Comparison of ENCODE assay signal across 9 mouse cellular contexts in the genomic region with DNA sequence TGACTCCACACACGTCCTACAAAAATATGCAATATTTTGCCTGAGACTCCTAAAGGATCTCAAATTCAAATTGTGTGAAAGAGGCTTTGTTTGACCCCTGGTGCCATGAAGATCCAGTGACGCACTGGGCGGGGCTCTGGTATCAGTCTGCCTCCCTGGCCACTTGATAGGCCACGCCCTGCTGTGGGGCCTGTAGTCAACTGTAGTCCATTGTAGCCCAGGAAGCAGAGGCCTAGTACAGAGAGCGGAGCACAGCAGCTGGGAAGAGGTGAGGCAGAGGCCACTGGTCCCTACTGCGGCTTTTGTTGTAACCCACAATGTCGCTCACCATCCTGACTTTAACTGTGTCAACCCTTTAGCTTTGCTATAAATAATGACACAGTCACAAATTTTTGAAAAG.
DNase-seq lines count a peak whose midpoint lies in the region; ATAC-seq and TF ChIP-seq lines count a peak whose summit lies in the region.
"Had no signal": no experiment of that assay in that cellular context is flagged by ENCODE, and none has a peak within 500 bp of the region (broad histone marks: within the 10 kb centered on the region; RNA-seq: fewer than 3 reads in every experiment).

No protein-coding gene starts in this region.

- no peak overlapping the region for H3K9ac ChIP-seq in MEL (ENCODE audit: control insufficient read depth, low read depth, low read length, poor library complexity, severe bottlenecking)
- no peak overlapping the region for H3K9ac ChIP-seq in forebrain, embryonic 14.5 days (ENCODE audit: low read length)
- no peak overlapping the region; the same call in 1 of the 2 replicates for H3K9ac ChIP-seq in midbrain, embryonic 11.5 days (ENCODE audit: low read length)

- TF ChIP-seq RAD21 in MEL (IDR thresholded peaks at IDR 0.05; ENCODE audit: low read depth, low read length) = no peak

- WGBS in forebrain, embryonic 14.5 days = 71% methylated on average over 7 of the region's 7 CpGs
- 50% methylated on average over 7 of the region's 7 CpGs for WGBS in midbrain, embryonic 11.5 days

- peaks cover 0 to 7% of the 10 kb centered on the region in 2 experiments; a peak in 2 of 4 replicates for H3K36me3 ChIP-seq in MEL (ENCODE audit: control insufficient read depth in 1 of 2, insufficient read depth in 2 of 2, low read length in 2 of 2)
- H3K36me3 ChIP-seq in forebrain, embryonic 14.5 days (ENCODE audit: control insufficient read depth, insufficient read depth, low read length) = no peaks in the 10 kb centered on the region
- H3K36me3 ChIP-seq in midbrain, embryonic 11.5 days (ENCODE audit: control insufficient read depth, insufficient read depth, low read length) = no peaks in the 10 kb centered on the region

- H3K9me3 ChIP-seq in MEL (replicated peaks; ENCODE audit: insufficient read depth, low read length) = no peaks in the 10 kb centered on the region
- no peaks in the 10 kb centered on the region for H3K9me3 ChIP-seq in forebrain, embryonic 14.5 days (replicated peaks; ENCODE audit: control insufficient read depth, low read length)
- peaks cover 2% of the 10 kb centered on the region; the same call in 1 of the 2 replicates for H3K9me3 ChIP-seq in midbrain, embryonic 11.5 days (ENCODE audit: control insufficient read depth, low read length)
- H3K9me3 ChIP-seq: megakaryocyte, embryonic 14.5 days had no signal

- TF ChIP-seq EP300 in MEL (IDR thresholded peaks at IDR 0.05; ENCODE audit: low read depth in 1 of 2, low read length in 2 of 2) = no peak

- H3K4me2 ChIP-seq in forebrain, embryonic 14.5 days (ENCODE audit: low read length) = no peak overlapping the region
- H3K4me2 ChIP-seq in midbrain, embryonic 11.5 days = no peak overlapping the region

- peaks cover 9 to 14% of the 10 kb centered on the region in 2 experiments; a peak in 3 of 4 replicates for H3K4me1 ChIP-seq in MEL (ENCODE audit: control insufficient read depth in 1 of 2, insufficient read depth in 2 of 2, low read length in 2 of 2)
- no peaks in the 10 kb centered on the region for H3K4me1 ChIP-seq in forebrain, embryonic 14.5 days (ENCODE audit: control insufficient read depth, insufficient read depth, low read length)
- peaks cover 3% of the 10 kb centered on the region; the same call in 1 of the 2 replicates for H3K4me1 ChIP-seq in midbrain, embryonic 11.5 days (ENCODE audit: control insufficient read depth, insufficient read depth, low read length)

- TF ChIP-seq CTCF in MEL (IDR thresholded peaks at IDR 0.05 in 2 of 3, conservative IDR thresholded peaks at IDR 0.05 in 1 of 3; ENCODE audit: control insufficient read depth in 1 of 3, insufficient read depth in 1 of 3, low read depth in 2 of 3, low read length in 3 of 3, poor library complexity in 1 of 3, severe bottlenecking in 1 of 3) = no peak

- no peak overlapping the region for H3K4me3 ChIP-seq in MEL (ENCODE audit: control insufficient read depth in 1 of 2, insufficient read depth in 1 of 2, low read depth in 2 of 2, low read length in 2 of 2)
- H3K4me3 ChIP-seq in forebrain, embryonic 14.5 days (ENCODE audit: low read depth, low read length) = no peak overlapping the region
- no peak overlapping the region for H3K4me3 ChIP-seq in midbrain, embryonic 11.5 days (ENCODE audit: low read depth, low read length)
- H3K4me3 ChIP-seq: megakaryocyte, embryonic 14.5 days had no signal

- DNase-seq in gastrocnemius, postnatal 10 days = peak; percentile 23
- DNase-seq in gastrocnemius, adult 18-20 months (ENCODE audit: low spot score) = no peak
- DNase-seq in MEL (ENCODE audit: low read depth, low spot score) = peak; percentile 41
- no peak for DNase-seq in forebrain, embryonic 14.5 days (ENCODE audit: low spot score)
- peak; percentile 88 for DNase-seq in midbrain, embryonic 11.5 days (ENCODE audit: low spot score, missing footprints)
- DNase-seq in ovary, postnatal 10 days (ENCODE audit: low spot score) = no peak
- DNase-seq in adrenal gland, adult 2 months = no peak
- no peak for DNase-seq in lung, postnatal 14 days

- no peaks in the 10 kb centered on the region for H3K79me2 ChIP-seq in MEL (ENCODE audit: control insufficient read depth, insufficient read depth, low read length, poor library complexity)

- no peak overlapping the region for H3K27ac ChIP-seq in MEL (ENCODE audit: control insufficient read depth, low read depth, low read length)
- H3K27ac ChIP-seq in forebrain, embryonic 14.5 days (ENCODE audit: low read depth, low read length) = no peak overlapping the region
- H3K27ac ChIP-seq in midbrain, embryonic 11.5 days (ENCODE audit: low read depth, low read length) = peak overlapping the region; percentile 64; the same call in 1 of the 2 replicates

- TF ChIP-seq POLR2A in MEL (IDR thresholded peaks at IDR 0.05; ENCODE audit: control insufficient read depth in 1 of 2, insufficient read depth in 1 of 2, low read depth in 1 of 2, low read length in 2 of 2, poor library complexity in 1 of 2) = peak in 1 of 2 experiments; percentile 20; a peak in 1 of 4 replicates

- peak; percentile 60; the same call in 1 of the 2 replicates for ATAC-seq in forebrain, embryonic 14.5 days
- ATAC-seq in midbrain, embryonic 11.5 days (ENCODE audit: low FRiP score) = peak; percentile 87

- H3K27me3 ChIP-seq in MEL (ENCODE audit: control insufficient read depth in 1 of 2, insufficient read depth in 2 of 2, low read length in 2 of 2) = no peaks in the 10 kb centered on the region
- no peaks in the 10 kb centered on the region for H3K27me3 ChIP-seq in forebrain, embryonic 14.5 days (replicated peaks; ENCODE audit: control insufficient read depth, insufficient read depth, low read length)
- H3K27me3 ChIP-seq in midbrain, embryonic 11.5 days (ENCODE audit: control insufficient read depth, insufficient read depth, low read length) = no peaks in the 10 kb centered on the region
- H3K27me3 ChIP-seq: megakaryocyte, embryonic 14.5 days had no signal

TF ChIP-seq in MEL, 35 proteins besides CTCF, POLR2A, EP300 and RAD21:
- TF ChIP-seq USF2 (IDR thresholded peaks at IDR 0.05; ENCODE audit: borderline replicate concordance in 1 of 2, insufficient read depth in 1 of 2, low read depth in 1 of 2, low read length in 2 of 2) (no peak), NRF1 (IDR thresholded peaks at IDR 0.05; ENCODE audit: insufficient read depth, low read depth, low read length, poor library complexity, severe bottlenecking) (no peak), CHD1 (IDR thresholded peaks at IDR 0.05; ENCODE audit: low read depth, low read length) (no peak)

Comparison
In these comparisons a context has a peak if more than half of its experiments do, and no peak if none do; other contexts are left out.
1. DNase-seq: peak in gastrocnemius, postnatal 10 days (single experiment), MEL (single experiment) and midbrain, embryonic 11.5 days (single experiment); none in gastrocnemius, adult 18-20 months (single experiment), forebrain, embryonic 14.5 days (single experiment), ovary, postnatal 10 days (single experiment), adrenal gland, adult 2 months (single experiment) and lung, postnatal 14 days (single experiment).